Mouse (Mus musculus): ENCODE measurements around the gene Nrg4. TPM values are rescaled to one million over a fixed set of nuclear protein-coding genes. Genes with fewer than 3 reads are reported as not detected.
"Not testable (repeated sequence)": the region's sequence is repeated elsewhere in the genome, so short reads cannot be mapped to it uniquely, and the experiment has no call there.

The Nrg4 gene
- polyA plus RNA-seq, 1 experiment from 2014 or later, result 1.4 TPM

GRCm38 (mm10) chr9:55277562-55277961 is 49.1 kb downstream of the Nrg4 start:
- no peaks in the 10 kb centered on the region for H3K9me3 ChIP-seq
- H3K36me3 ChIP-seq, result no peaks in the 10 kb centered on the region
- no peak overlapping the region for H3K27ac ChIP-seq (replicated peaks)
- whole genome bisulfite sequencing, result 71% methylated on average over 4 of the region's 4 CpGs
- no peak overlapping the region for H3K4me3 ChIP-seq
- H3K4me1 ChIP-seq, result no peaks in the 10 kb centered on the region
- no peak; the same call in 1 of the 2 replicates for ATAC-seq (ENCODE audit: extremely low read depth, insufficient number of reproducible peaks, low FRiP score, low TSS enrichment)
- no peaks in the 10 kb centered on the region for H3K27me3 ChIP-seq (replicated peaks)
- no peak overlapping the region for H3K9ac ChIP-seq
- H3K4me2 ChIP-seq, result no peak overlapping the region

GRCm38 (mm10) chr9:55273906-55274305 is 52.7 kb downstream of the Nrg4 start:
- 64% methylated on average over 4 of the region's 4 CpGs for WGBS
- no peak for ATAC-seq (ENCODE audit: extremely low read depth, insufficient number of reproducible peaks, low FRiP score, low TSS enrichment)

GRCm38 (mm10) chr9:55271960-55272560 is 54.6 kb downstream of the Nrg4 start:
- no peaks in the 10 kb centered on the region for H3K36me3 ChIP-seq
- no peak for ATAC-seq (ENCODE audit: extremely low read depth, insufficient number of reproducible peaks, low FRiP score, low TSS enrichment)
- H3K27me3 ChIP-seq (replicated peaks), result no peaks in the 10 kb centered on the region
- no peaks in the 10 kb centered on the region for H3K4me1 ChIP-seq
- no peaks in the 10 kb centered on the region for H3K9me3 ChIP-seq
- H3K27ac ChIP-seq (replicated peaks), result no peak overlapping the region
- H3K4me3 ChIP-seq, result no peak overlapping the region
- no peak overlapping the region for H3K9ac ChIP-seq
- no peak overlapping the region for H3K4me2 ChIP-seq
- WGBS, result 50% methylated on average over 5 of the region's 5 CpGs

More at GRCm38 (mm10) chr9:55273906-55274305, 52.7 kb downstream of the Nrg4 start:
- no peaks in the 10 kb centered on the region for H3K4me1 ChIP-seq
- H3K27me3 ChIP-seq (replicated peaks), result no peaks in the 10 kb centered on the region
- no peaks in the 10 kb centered on the region for H3K36me3 ChIP-seq
- no peak overlapping the region for H3K9ac ChIP-seq
- H3K4me3 ChIP-seq, result no peak overlapping the region
- no peak overlapping the region for H3K4me2 ChIP-seq
- H3K27ac ChIP-seq (replicated peaks), result no peak overlapping the region
- H3K9me3 ChIP-seq, result no peaks in the 10 kb centered on the region

- no peak overlapping the region for H3K4me3 ChIP-seq
- H3K4me2 ChIP-seq, result no peak overlapping the region
- H3K4me1 ChIP-seq, result no peaks in the 10 kb centered on the region
- 51% methylated on average over 8 of the region's 8 CpGs for WGBS
- no peaks in the 10 kb centered on the region for H3K27me3 ChIP-seq (replicated peaks)
- no peaks in the 10 kb centered on the region for H3K36me3 ChIP-seq
- H3K27ac ChIP-seq (replicated peaks), result no peak overlapping the region
- no peak for ATAC-seq (ENCODE audit: extremely low read depth, insufficient number of reproducible peaks, low FRiP score, low TSS enrichment)
- no peaks in the 10 kb centered on the region for H3K9me3 ChIP-seq
- H3K9ac ChIP-seq, result no peak overlapping the region
Observed at GRCm38 (mm10) chr9:55264356-55265302, 62.0 kb downstream of the Nrg4 start.

GRCm38 (mm10) chr9:55259741-55260140 is 66.9 kb downstream of the Nrg4 start:
- no peak overlapping the region for H3K4me3 ChIP-seq
- H3K36me3 ChIP-seq, result no peaks in the 10 kb centered on the region
- no peak overlapping the region for H3K27ac ChIP-seq (replicated peaks)
- no peaks in the 10 kb centered on the region for H3K4me1 ChIP-seq
- H3K27me3 ChIP-seq (replicated peaks), result no peaks in the 10 kb centered on the region
- H3K4me2 ChIP-seq, result no peak overlapping the region
- WGBS, result 65% methylated on average over 6 of the region's 6 CpGs
- H3K9ac ChIP-seq, result no peak overlapping the region
- no peak for ATAC-seq (ENCODE audit: extremely low read depth, insufficient number of reproducible peaks, low FRiP score, low TSS enrichment)
- H3K9me3 ChIP-seq, result no peaks in the 10 kb centered on the region

- H3K36me3 ChIP-seq, result no peaks in the 10 kb centered on the region
- ATAC-seq (ENCODE audit: extremely low read depth, insufficient number of reproducible peaks, low FRiP score, low TSS enrichment), result no peak
- no peaks in the 10 kb centered on the region for H3K4me1 ChIP-seq
- H3K4me3 ChIP-seq, result no peak overlapping the region
- no peaks in the 10 kb centered on the region for H3K9me3 ChIP-seq
- H3K27me3 ChIP-seq (replicated peaks), result no peaks in the 10 kb centered on the region
- H3K27ac ChIP-seq (replicated peaks), result no peak overlapping the region
- 81% methylated on average over 2 of the region's 2 CpGs for WGBS
- H3K4me2 ChIP-seq, result no peak overlapping the region
- H3K9ac ChIP-seq, result no peak overlapping the region
Observed at GRCm38 (mm10) chr9:55257105-55257504, 69.5 kb downstream of the Nrg4 start.

- no peak for ATAC-seq (ENCODE audit: extremely low read depth, insufficient number of reproducible peaks, low FRiP score, low TSS enrichment)
- Histone ChIP-seq H3K9ac (no peak overlapping the region), H3K9me3 (no peaks in the 10 kb centered on the region), H3K4me1 (no peaks in the 10 kb centered on the region), H3K4me2 (no peak overlapping the region), H3K27me3 (replicated peaks) (no peaks in the 10 kb centered on the region), H3K4me3 (no peak overlapping the region), H3K36me3 (no peaks in the 10 kb centered on the region), H3K27ac (replicated peaks) (no peak overlapping the region)
- 59% methylated on average over 4 of the region's 4 CpGs for WGBS
Observed at GRCm38 (mm10) chr9:55255604-55256003, 71.0 kb downstream of the Nrg4 start.

- no peaks in the 10 kb centered on the region for H3K9me3 ChIP-seq
- H3K36me3 ChIP-seq, result no peaks in the 10 kb centered on the region
- no peaks in the 10 kb centered on the region for H3K27me3 ChIP-seq (replicated peaks)
- no peak for ATAC-seq (ENCODE audit: extremely low read depth, insufficient number of reproducible peaks, low FRiP score, low TSS enrichment)
- no peak overlapping the region for H3K4me2 ChIP-seq
- no peak overlapping the region for H3K9ac ChIP-seq
- H3K27ac ChIP-seq (replicated peaks), result no peak overlapping the region
- WGBS, result 75% methylated on average over 5 of the region's 5 CpGs
- no peaks in the 10 kb centered on the region for H3K4me1 ChIP-seq
- H3K4me3 ChIP-seq, result no peak overlapping the region
Observed at GRCm38 (mm10) chr9:55255056-55255455, 71.6 kb downstream of the Nrg4 start.

GRCm38 (mm10) chr9:55253849-55254248 is 72.8 kb downstream of the Nrg4 start:
- Histone ChIP-seq H3K4me1 (no peaks in the 10 kb centered on the region), H3K4me3 (no peak overlapping the region), H3K9ac (no peak overlapping the region), H3K36me3 (no peaks in the 10 kb centered on the region), H3K4me2 (no peak overlapping the region), H3K9me3 (no peaks in the 10 kb centered on the region), H3K27me3 (replicated peaks) (no peaks in the 10 kb centered on the region), H3K27ac (replicated peaks) (no peak overlapping the region)
- 47% methylated on average over 1 of the region's 1 CpGs for WGBS
- ATAC-seq (ENCODE audit: extremely low read depth, insufficient number of reproducible peaks, low FRiP score, low TSS enrichment), result no peak

- not testable (repeated sequence) for ATAC-seq (ENCODE audit: extremely low read depth, insufficient number of reproducible peaks, low FRiP score, low TSS enrichment); H3K4me3 ChIP-seq; H3K9ac ChIP-seq; H3K36me3 ChIP-seq; H3K27ac ChIP-seq (replicated peaks); H3K4me2 ChIP-seq; H3K27me3 ChIP-seq (replicated peaks); H3K4me1 ChIP-seq; H3K9me3 ChIP-seq
- 57% methylated on average over 2 of the region's 2 CpGs for WGBS
Observed at GRCm38 (mm10) chr9:55252097-55252496, 74.5 kb downstream of the Nrg4 start.

GRCm38 (mm10) chr9:55250595-55251247 is 75.9 kb downstream of the Nrg4 start:
- Histone ChIP-seq H3K4me1 (no peaks in the 10 kb centered on the region; the same call in 1 of the 2 replicates), H3K27ac (replicated peaks) (no peak overlapping the region), H3K4me2 (no peak overlapping the region), H3K4me3 (no peak overlapping the region), H3K9me3 (no peaks in the 10 kb centered on the region), H3K27me3 (replicated peaks) (no peaks in the 10 kb centered on the region), H3K9ac (no peak overlapping the region), H3K36me3 (no peaks in the 10 kb centered on the region)
- no peak for ATAC-seq (ENCODE audit: extremely low read depth, insufficient number of reproducible peaks, low FRiP score, low TSS enrichment)
- 78% methylated on average over 6 of the region's 6 CpGs for WGBS
